Mouse (Mus musculus) CD4-positive, CD25-positive, alpha-beta regulatory T cell, adult 4 months (primary cell): ENCODE results near the gene Myo18b. TPM values are rescaled to one million over a fixed set of nuclear protein-coding genes. Genes with fewer than 3 reads are reported as not detected.

Source experiments
- ATAC-seq: one replicate; pipeline ENCODE4 v1.8.0; 2017
- polyA plus RNA-seq, 2 experiments: library from polyadenylated mRNA; unstranded; fragments of 100-300 nt; shearing (Covaris generic); gene quantifications; one replicate each; pipeline ENCODE4 v1.2.1; 2017

The Myo18b gene
- polyA plus RNA-seq: not detected

DNA sequence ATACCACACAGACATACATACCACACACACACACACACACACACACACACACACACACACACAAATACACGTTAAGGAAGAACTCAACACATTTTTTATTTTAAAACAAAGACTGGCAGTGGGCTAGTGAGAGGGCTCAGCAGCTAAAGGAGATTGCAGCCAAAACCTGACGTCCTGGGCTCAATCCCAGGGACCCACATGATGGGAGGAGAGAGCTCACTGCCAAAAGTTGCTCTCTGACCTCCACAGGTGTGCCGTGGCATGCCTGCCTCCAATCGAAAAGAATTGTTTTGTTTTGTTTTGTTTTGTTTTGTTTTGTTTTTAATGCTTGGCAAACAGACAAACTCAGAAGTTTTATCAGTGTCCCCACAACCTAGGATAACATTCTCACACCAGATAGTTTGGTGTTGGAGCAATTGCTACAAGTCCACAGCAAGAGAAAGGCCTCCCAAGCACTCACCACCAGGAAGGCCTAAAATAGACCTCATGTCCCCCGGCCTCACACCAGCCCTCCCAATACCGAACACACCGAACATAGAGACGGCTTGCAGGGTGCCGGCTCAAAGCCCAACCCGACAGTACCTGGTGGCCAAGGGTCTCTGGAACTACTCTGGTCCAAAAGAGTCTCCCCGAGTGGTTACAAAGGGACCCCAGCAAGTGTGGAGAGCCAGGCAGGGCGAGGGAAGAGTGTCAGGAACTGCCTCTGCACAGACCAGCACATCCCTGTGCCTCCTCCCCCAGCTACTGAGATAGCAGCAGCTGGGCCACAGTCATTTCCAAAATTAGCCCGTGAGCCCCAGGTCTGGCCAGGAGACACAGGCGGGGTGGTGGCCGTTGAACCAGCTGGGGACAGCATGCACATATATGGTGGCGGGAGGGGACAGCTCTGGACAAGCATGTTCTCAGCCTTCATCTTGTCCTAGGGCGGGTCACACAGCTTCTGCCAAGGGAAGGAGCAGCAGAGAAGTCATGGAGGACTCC lies at the start of gene Myo18b:
TSS of gene Myo18b (minus strand) at position 689 of the 981 bp plus-strand sequence.
- ATAC-seq: no peak

GRCm38 (mm10) chr5:112945925-112946324 lies 49.8 kb upstream of the Myo18b start:
- ATAC-seq: no peak

GRCm38 (mm10) chr5:112942244-112942643 lies 46.1 kb upstream of the Myo18b start:
- ATAC-seq: no peak

GRCm38 (mm10) chr5:112941001-112941400 lies 44.8 kb upstream of the Myo18b start:
- ATAC-seq: no peak

GRCm38 (mm10) chr5:112936632-112937031 lies 40.5 kb upstream of the Myo18b start:
- no peak for ATAC-seq

DNA sequence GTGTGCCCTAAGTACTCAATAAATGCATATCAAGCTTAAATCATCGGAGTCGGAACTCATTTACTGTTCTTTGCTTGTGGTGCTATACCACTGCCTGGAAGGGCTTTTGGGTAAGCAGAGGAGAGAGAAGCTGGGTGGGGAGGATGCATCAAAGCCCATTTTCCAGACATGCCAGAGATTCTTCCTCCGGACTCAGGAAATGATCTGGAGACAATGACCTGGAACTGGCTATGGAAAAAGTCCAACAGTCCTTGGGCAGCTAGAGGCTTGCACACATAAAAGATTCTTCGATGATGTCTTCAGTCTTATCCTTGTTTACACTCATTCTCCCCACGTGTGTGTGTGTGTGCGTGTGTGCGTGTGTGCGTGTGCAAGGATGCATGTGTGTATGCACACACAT lies 39.3 kb upstream of the Myo18b start:
- no peak for ATAC-seq

- ATAC-seq: no peak
Measured at GRCm38 (mm10) chr5:112932878-112933567, 36.9 kb upstream of the Myo18b start.

DNA sequence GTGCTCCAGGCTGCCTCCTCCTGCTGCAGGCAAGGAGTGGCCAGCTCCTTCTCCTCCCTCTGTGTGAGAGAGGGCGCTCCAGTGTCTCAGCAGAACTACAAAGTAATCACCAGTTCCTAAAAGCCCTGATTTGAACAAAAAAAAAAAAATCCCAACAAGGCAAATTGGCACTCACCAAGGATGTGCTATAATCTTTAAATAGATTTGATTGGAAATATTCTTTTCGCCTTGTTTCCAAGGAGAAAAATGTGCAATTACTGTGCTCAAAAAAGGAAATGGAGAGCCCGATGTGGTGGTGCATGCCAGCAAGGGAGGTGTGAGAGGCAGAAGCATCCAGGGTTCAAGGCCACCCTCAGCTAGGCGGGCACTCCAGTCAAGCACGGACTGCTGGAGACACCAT lies 35.7 kb upstream of the Myo18b start:
- ATAC-seq: no peak

GRCm38 (mm10) chr5:112928201-112928881 lies 32.2 kb upstream of the Myo18b start:
- ATAC-seq: no peak

- ATAC-seq: no peak
Measured at GRCm38 (mm10) chr5:112925422-112925821, 29.3 kb upstream of the Myo18b start.

GRCm38 (mm10) chr5:112924806-112925205 lies 28.6 kb upstream of the Myo18b start:
- ATAC-seq: no peak

DNA sequence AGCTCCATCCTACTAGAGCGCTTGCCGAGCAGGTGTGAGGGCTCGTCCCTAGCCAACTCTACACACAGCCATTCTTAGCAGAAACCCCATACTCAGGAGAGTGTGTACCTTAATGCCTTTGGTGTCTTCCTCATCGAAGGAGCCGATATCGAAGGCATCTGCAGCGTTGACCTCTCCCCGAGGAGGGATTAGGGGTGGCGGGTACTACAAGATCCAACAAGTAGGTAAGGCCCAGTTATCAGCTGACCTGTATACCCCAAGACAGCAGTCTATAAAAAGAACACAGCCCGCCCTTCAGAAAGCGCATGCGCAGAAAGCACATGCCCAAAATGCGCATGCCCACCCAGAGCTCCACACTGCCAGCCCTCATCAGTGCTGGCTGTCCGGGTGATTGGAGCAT lies 27.7 kb upstream of the Myo18b start:
- no peak for ATAC-seq

DNA sequence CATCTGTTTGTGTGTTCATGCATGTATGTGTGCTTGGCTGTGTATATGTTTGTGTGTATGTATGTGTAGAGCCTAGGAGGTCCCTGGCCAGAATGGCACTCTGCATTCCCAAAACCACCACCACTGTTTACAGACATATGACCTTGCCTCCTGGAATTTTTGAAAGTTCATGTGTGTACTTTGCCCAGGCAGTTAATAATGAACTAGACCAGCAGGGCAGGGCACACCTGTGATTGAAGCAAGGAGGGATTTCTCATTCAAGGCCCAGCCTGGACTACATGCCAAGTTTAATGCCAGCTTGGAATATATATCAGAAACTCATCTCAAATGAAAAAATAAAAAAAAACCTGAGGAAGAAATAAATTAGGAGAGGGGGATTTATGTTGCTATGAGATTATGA lies 25.8 kb upstream of the Myo18b start:
- ATAC-seq: no peak

GRCm38 (mm10) chr5:112910381-112910780 lies 14.2 kb upstream of the Myo18b start:
- ATAC-seq: no peak

DNA sequence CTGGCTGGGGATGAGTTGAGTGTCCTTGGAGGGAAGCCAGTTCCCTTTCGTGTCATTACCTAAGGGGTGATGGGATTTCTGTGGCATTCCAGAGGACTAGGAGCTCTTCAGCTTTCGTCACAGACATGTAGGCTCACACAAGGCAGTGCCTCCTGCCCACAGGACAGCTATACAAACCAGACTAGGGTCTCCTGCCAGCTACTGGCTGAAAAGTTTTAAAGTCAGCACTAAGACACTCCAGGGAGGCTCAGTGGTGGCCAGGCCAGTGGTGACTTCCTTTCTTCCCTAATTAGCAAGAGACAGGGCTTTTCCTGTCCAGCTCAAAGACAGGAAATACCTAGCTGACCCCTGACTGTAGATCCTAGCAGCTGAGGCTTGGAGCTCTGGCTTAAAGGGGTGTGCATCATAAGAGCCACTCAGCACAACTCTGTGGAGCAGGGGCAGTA lies 12.0 kb upstream of the Myo18b start:
- ATAC-seq: no peak

- no peak for ATAC-seq
Measured at GRCm38 (mm10) chr5:112907504-112907903, 11.3 kb upstream of the Myo18b start.

- no peak for ATAC-seq
Measured at GRCm38 (mm10) chr5:112893462-112894060, 2.6 kb downstream of the Myo18b start.

GRCm38 (mm10) chr5:112892411-112892810 lies 3.8 kb downstream of the Myo18b start:
- no peak for ATAC-seq

GRCm38 (mm10) chr5:112888651-112889050 lies 7.5 kb downstream of the Myo18b start:
- ATAC-seq: no peak

- ATAC-seq: no peak
Measured at GRCm38 (mm10) chr5:112886687-112887491, 9.3 kb downstream of the Myo18b start.

GRCm38 (mm10) chr5:112877391-112878115 lies 18.6 kb downstream of the Myo18b start:
- ATAC-seq: no peak
